Mouse (Mus musculus): ENCODE results near the gene Ankib1. TPM values are rescaled to one million over a fixed set of nuclear protein-coding genes. Genes with fewer than 3 reads are reported as not detected.
"Not testable (repeated sequence)": the region's sequence is repeated elsewhere in the genome, so short reads cannot be mapped to it uniquely, and the experiment has no call there.

Ankib1 gene
- polyA plus RNA-seq, 1 experiment from 2014 or later: 11.3 TPM

- no peak overlapping the region for H3K4me3 ChIP-seq (ENCODE audit: low read depth, low read length)
- 89% methylated on average over 3 of the region's 3 CpGs for WGBS
- no peaks in the 10 kb centered on the region for H3K4me1 ChIP-seq (replicated peaks; ENCODE audit: control insufficient read depth, insufficient read depth, low read length)
- H3K27ac ChIP-seq (ENCODE audit: low read depth, low read length): no peak overlapping the region
- no peak for ATAC-seq (replicated peaks; ENCODE audit: low FRiP score)
- H3K9me3 ChIP-seq (ENCODE audit: control insufficient read depth, low read length): no peaks in the 10 kb centered on the region
- H3K4me2 ChIP-seq: no peak overlapping the region
- H3K27me3 ChIP-seq (replicated peaks; ENCODE audit: control insufficient read depth, insufficient read depth, low read length): no peaks in the 10 kb centered on the region
- H3K9ac ChIP-seq (ENCODE audit: low read depth, low read length): no peak overlapping the region
- no peaks in the 10 kb centered on the region for H3K36me3 ChIP-seq (ENCODE audit: control insufficient read depth, insufficient read depth, low read length)
- no peak for DNase-seq (ENCODE audit: low spot score)
Measured at GRCm38 (mm10) chr5:3771512-3771911, 31.2 kb downstream of the Ankib1 start.

GRCm38 (mm10) chr5:3750536-3750935, 52.2 kb downstream of the Ankib1 start:
- H3K4me3 ChIP-seq (ENCODE audit: low read depth, low read length); DNase-seq (ENCODE audit: low spot score); H3K27ac ChIP-seq (ENCODE audit: low read depth, low read length); H3K4me1 ChIP-seq (replicated peaks; ENCODE audit: control insufficient read depth, insufficient read depth, low read length); H3K4me2 ChIP-seq; H3K9ac ChIP-seq (ENCODE audit: low read depth, low read length); H3K9me3 ChIP-seq (ENCODE audit: control insufficient read depth, low read length); H3K27me3 ChIP-seq (replicated peaks; ENCODE audit: control insufficient read depth, insufficient read depth, low read length); ATAC-seq (replicated peaks; ENCODE audit: low FRiP score); H3K36me3 ChIP-seq (ENCODE audit: control insufficient read depth, insufficient read depth, low read length): not testable (repeated sequence)

GRCm38 (mm10) chr5:3732846-3733245, 69.9 kb downstream of the Ankib1 start:
- WGBS: 96% methylated on average over 24 of the region's 24 CpGs
- H3K9ac ChIP-seq (ENCODE audit: low read depth, low read length); H3K4me3 ChIP-seq (ENCODE audit: low read depth, low read length); DNase-seq (ENCODE audit: low spot score); H3K27ac ChIP-seq (ENCODE audit: low read depth, low read length); H3K27me3 ChIP-seq (replicated peaks; ENCODE audit: control insufficient read depth, insufficient read depth, low read length); H3K36me3 ChIP-seq (ENCODE audit: control insufficient read depth, insufficient read depth, low read length); H3K9me3 ChIP-seq (ENCODE audit: control insufficient read depth, low read length); ATAC-seq (replicated peaks; ENCODE audit: low FRiP score); H3K4me1 ChIP-seq (replicated peaks; ENCODE audit: control insufficient read depth, insufficient read depth, low read length); H3K4me2 ChIP-seq: not testable (repeated sequence)

GRCm38 (mm10) chr5:3728820-3729219, 73.9 kb downstream of the Ankib1 start:
- H3K27me3 ChIP-seq (replicated peaks; ENCODE audit: control insufficient read depth, insufficient read depth, low read length): no peaks in the 10 kb centered on the region
- 85% methylated on average over 5 of the region's 5 CpGs for whole genome bisulfite sequencing
- peaks cover 5% of the 10 kb centered on the region; the same call in 1 of the 2 replicates for H3K36me3 ChIP-seq (ENCODE audit: control insufficient read depth, insufficient read depth, low read length)
- no peaks in the 10 kb centered on the region for H3K9me3 ChIP-seq (ENCODE audit: control insufficient read depth, low read length)
- no peak overlapping the region for H3K4me2 ChIP-seq
- no peaks in the 10 kb centered on the region for H3K4me1 ChIP-seq (replicated peaks; ENCODE audit: control insufficient read depth, insufficient read depth, low read length)
- no peak overlapping the region for H3K4me3 ChIP-seq (ENCODE audit: low read depth, low read length)
- H3K27ac ChIP-seq (ENCODE audit: low read depth, low read length): no peak overlapping the region
- DNase-seq (ENCODE audit: low spot score): no peak
- ATAC-seq (replicated peaks; ENCODE audit: low FRiP score): no peak
- H3K9ac ChIP-seq (ENCODE audit: low read depth, low read length): no peak overlapping the region

GRCm38 (mm10) chr5:3725491-3725890, 77.2 kb downstream of the Ankib1 start:
- no peak overlapping the region for H3K9ac ChIP-seq (ENCODE audit: low read depth, low read length)
- DNase-seq (ENCODE audit: low spot score) (no peak), ATAC-seq (replicated peaks; ENCODE audit: low FRiP score) (no peak)
- no peak overlapping the region for H3K27ac ChIP-seq (ENCODE audit: low read depth, low read length)
- H3K36me3 ChIP-seq (ENCODE audit: control insufficient read depth, insufficient read depth, low read length): peaks cover 2% of the 10 kb centered on the region; the same call in 1 of the 2 replicates
- H3K27me3 ChIP-seq (replicated peaks; ENCODE audit: control insufficient read depth, insufficient read depth, low read length): no peaks in the 10 kb centered on the region
- H3K4me3 ChIP-seq (ENCODE audit: low read depth, low read length): no peak overlapping the region
- H3K4me2 ChIP-seq: no peak overlapping the region
- peaks cover 8% of the 10 kb centered on the region for H3K4me1 ChIP-seq (replicated peaks; ENCODE audit: control insufficient read depth, insufficient read depth, low read length)
- no peaks in the 10 kb centered on the region for H3K9me3 ChIP-seq (ENCODE audit: control insufficient read depth, low read length)
- 81% methylated on average over 1 of the region's 1 CpGs for WGBS

- H3K9me3 ChIP-seq (ENCODE audit: control insufficient read depth, low read length): no peaks in the 10 kb centered on the region
- no peak overlapping the region for H3K4me3 ChIP-seq (ENCODE audit: low read depth, low read length)
- no peak overlapping the region for H3K4me2 ChIP-seq
- peaks cover 8% of the 10 kb centered on the region for H3K4me1 ChIP-seq (replicated peaks; ENCODE audit: control insufficient read depth, insufficient read depth, low read length)
- peak; percentile 51 for ATAC-seq (replicated peaks; ENCODE audit: low FRiP score)
- H3K36me3 ChIP-seq (ENCODE audit: control insufficient read depth, insufficient read depth, low read length): peaks cover 5% of the 10 kb centered on the region; the same call in 1 of the 2 replicates
- WGBS: 81% methylated on average over 2 of the region's 2 CpGs
- no peak overlapping the region for H3K9ac ChIP-seq (ENCODE audit: low read depth, low read length)
- no peaks in the 10 kb centered on the region for H3K27me3 ChIP-seq (replicated peaks; ENCODE audit: control insufficient read depth, insufficient read depth, low read length)
- no peak for DNase-seq (ENCODE audit: low spot score)
- H3K27ac ChIP-seq (ENCODE audit: low read depth, low read length): 0 out of 2 replicates have a peak overlapping the region, but pooled peaks have one; percentile 38
Measured at GRCm38 (mm10) chr5:3723415-3723814, 79.3 kb downstream of the Ankib1 start.

- Histone ChIP-seq H3K9me3 (ENCODE audit: control insufficient read depth, low read length) (no peaks in the 10 kb centered on the region), H3K27me3 (replicated peaks; ENCODE audit: control insufficient read depth, insufficient read depth, low read length) (no peaks in the 10 kb centered on the region), H3K4me1 (replicated peaks; ENCODE audit: control insufficient read depth, insufficient read depth, low read length) (peaks cover 8% of the 10 kb centered on the region), H3K27ac (ENCODE audit: low read depth, low read length) (0 out of 2 replicates have a peak overlapping the region, but pooled peaks have one; percentile 38), H3K4me3 (ENCODE audit: low read depth, low read length) (no peak overlapping the region), H3K4me2 (no peak overlapping the region), H3K9ac (ENCODE audit: low read depth, low read length) (no peak overlapping the region), H3K36me3 (ENCODE audit: control insufficient read depth, insufficient read depth, low read length) (peaks cover 5% of the 10 kb centered on the region; the same call in 1 of the 2 replicates)
- 67% methylated on average over 2 of the region's 2 CpGs for WGBS
- DNase-seq (ENCODE audit: low spot score) (no peak), ATAC-seq (replicated peaks; ENCODE audit: low FRiP score) (peak; percentile 91)
Measured at GRCm38 (mm10) chr5:3722873-3723272, 79.9 kb downstream of the Ankib1 start.

GRCm38 (mm10) chr5:3719371-3719770, 83.4 kb downstream of the Ankib1 start:
- Histone ChIP-seq H3K27me3 (replicated peaks; ENCODE audit: control insufficient read depth, insufficient read depth, low read length) (no peaks in the 10 kb centered on the region), H3K27ac (ENCODE audit: low read depth, low read length) (no peak overlapping the region), H3K4me1 (replicated peaks; ENCODE audit: control insufficient read depth, insufficient read depth, low read length) (peaks cover 8% of the 10 kb centered on the region), H3K4me2 (no peak overlapping the region), H3K9ac (ENCODE audit: low read depth, low read length) (no peak overlapping the region), H3K36me3 (ENCODE audit: control insufficient read depth, insufficient read depth, low read length) (peaks cover 3% of the 10 kb centered on the region; the same call in 1 of the 2 replicates), H3K9me3 (ENCODE audit: control insufficient read depth, low read length) (no peaks in the 10 kb centered on the region), H3K4me3 (ENCODE audit: low read depth, low read length) (no peak overlapping the region)
- no peak for ATAC-seq (replicated peaks; ENCODE audit: low FRiP score)
- 72% methylated on average over 4 of the region's 4 CpGs for WGBS
- no peak for DNase-seq (ENCODE audit: low spot score)

- H3K4me3 ChIP-seq (ENCODE audit: low read depth, low read length): no peak overlapping the region
- no peaks in the 10 kb centered on the region for H3K27me3 ChIP-seq (replicated peaks; ENCODE audit: control insufficient read depth, insufficient read depth, low read length)
- H3K4me2 ChIP-seq: no peak overlapping the region
- no peak for ATAC-seq (replicated peaks; ENCODE audit: low FRiP score)
- H3K36me3 ChIP-seq (ENCODE audit: control insufficient read depth, insufficient read depth, low read length): peaks cover 6% of the 10 kb centered on the region; the same call in 1 of the 2 replicates
- H3K4me1 ChIP-seq (replicated peaks; ENCODE audit: control insufficient read depth, insufficient read depth, low read length): no peaks in the 10 kb centered on the region
- H3K9me3 ChIP-seq (ENCODE audit: control insufficient read depth, low read length): no peaks in the 10 kb centered on the region
- no peak overlapping the region for H3K27ac ChIP-seq (ENCODE audit: low read depth, low read length)
- 91% methylated on average over 5 of the region's 5 CpGs for WGBS
- DNase-seq (ENCODE audit: low spot score): no peak
- no peak overlapping the region for H3K9ac ChIP-seq (ENCODE audit: low read depth, low read length)
Measured at GRCm38 (mm10) chr5:3715800-3716199, 86.9 kb downstream of the Ankib1 start.

All from liver, embryonic 11.5 days (tissue).